Mouse (Mus musculus): ENCODE data around the gene Cnbd2. TPM values are rescaled to one million over a fixed set of nuclear protein-coding genes. Genes with fewer than 3 reads are reported as not detected.

Gene Cnbd2
- polyA plus RNA-seq, 1 experiment from 2014 or later = 6.4 TPM

DNA sequence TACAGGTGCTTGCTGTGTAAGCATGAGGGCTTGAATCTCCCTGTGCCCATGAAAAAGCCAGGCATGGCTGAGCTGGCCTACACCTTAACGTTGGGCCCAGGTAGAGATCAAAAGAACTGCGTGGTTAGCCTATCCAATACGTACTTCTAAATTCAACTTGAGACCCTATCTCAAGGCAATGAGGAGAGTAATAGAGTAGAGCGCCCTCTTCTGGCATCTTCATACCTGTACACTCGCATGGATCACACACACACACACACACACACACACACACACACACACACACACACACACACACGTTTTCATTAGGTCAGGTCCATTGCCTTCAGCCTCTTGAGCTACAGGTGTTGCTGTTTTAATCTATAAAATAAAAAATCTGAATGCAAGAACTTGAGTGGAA is 2.7 kb downstream of the Cnbd2 start:
- no peak overlapping the region for H3K27ac ChIP-seq
- H3K36me3 ChIP-seq = peaks cover 6% of the 10 kb centered on the region; the same call in 1 of the 2 replicates
- 88% methylated on average over 6 of the region's 6 CpGs for WGBS
- no peaks in the 10 kb centered on the region for H3K9me3 ChIP-seq (replicated peaks)
- H3K4me3 ChIP-seq = no peak overlapping the region
- no peak overlapping the region for H3K9ac ChIP-seq
- ATAC-seq (ENCODE audit: low FRiP score) = no peak
- peaks cover 13% of the 10 kb centered on the region; the same call in 1 of the 2 replicates for H3K4me1 ChIP-seq
- H3K27me3 ChIP-seq = no peaks in the 10 kb centered on the region
- no peak overlapping the region for H3K4me2 ChIP-seq (replicated peaks)

DNA sequence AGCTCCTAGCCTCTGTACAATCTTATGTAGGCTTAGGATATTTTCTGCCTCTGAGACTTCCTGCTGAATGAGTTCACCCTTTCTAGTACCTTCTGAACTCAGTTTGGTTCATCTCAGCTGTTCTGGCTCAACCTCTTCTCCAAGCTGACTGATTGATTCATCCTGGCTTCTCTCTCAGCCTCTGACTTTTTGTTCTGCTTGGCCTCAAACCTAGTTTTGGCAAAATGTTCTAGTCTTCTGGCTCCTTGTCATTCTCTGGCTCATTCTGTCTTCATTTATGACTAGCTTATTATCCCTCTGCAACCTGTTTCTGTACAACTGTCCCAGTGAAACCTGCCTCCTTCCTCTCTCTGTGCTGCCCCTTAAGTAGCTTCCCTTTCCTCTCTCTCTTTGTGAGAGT is 6.4 kb downstream of the Cnbd2 start:
- Histone ChIP-seq H3K9me3 (replicated peaks) (no peaks in the 10 kb centered on the region), H3K27me3 (no peaks in the 10 kb centered on the region), H3K4me3 (no peak overlapping the region), H3K4me1 (no peaks in the 10 kb centered on the region), H3K27ac (no peak overlapping the region), H3K36me3 (peaks cover 11% of the 10 kb centered on the region; the same call in 1 of the 2 replicates), H3K9ac (no peak overlapping the region), H3K4me2 (replicated peaks) (no peak overlapping the region)
- ATAC-seq (ENCODE audit: low FRiP score) = no peak

DNA sequence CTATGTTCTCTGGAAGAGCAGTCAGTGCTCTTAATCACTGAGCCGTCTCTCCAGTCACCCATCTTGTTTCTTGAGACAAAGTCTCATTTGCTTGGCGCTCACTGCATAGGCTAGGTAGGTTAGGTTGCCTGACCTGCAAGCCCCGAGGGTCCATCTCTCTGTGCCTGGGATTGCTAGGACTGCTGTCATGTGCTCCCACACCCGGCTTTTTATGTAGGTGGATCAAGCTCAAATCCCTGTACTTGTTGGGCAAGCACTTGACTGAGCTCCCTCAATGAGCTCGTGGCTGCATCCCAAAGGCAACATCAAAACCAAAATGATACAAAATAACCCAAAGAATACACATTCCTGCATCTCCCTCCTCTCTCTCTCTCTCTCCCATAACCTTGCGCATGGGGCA is 9.4 kb downstream of the Cnbd2 start:
- WGBS = 89% methylated on average over 6 of the region's 6 CpGs
- Histone ChIP-seq H3K36me3 (0 out of 2 replicates have a peak, but pooled peaks cover 5% of the 10 kb centered on the region), H3K4me1 (no peaks in the 10 kb centered on the region), H3K9ac (no peak overlapping the region), H3K27ac (no peak overlapping the region), H3K9me3 (replicated peaks) (no peaks in the 10 kb centered on the region), H3K4me2 (replicated peaks) (no peak overlapping the region), H3K4me3 (no peak overlapping the region), H3K27me3 (no peaks in the 10 kb centered on the region)
- no peak for ATAC-seq (ENCODE audit: low FRiP score)

- Histone ChIP-seq H3K9me3 (replicated peaks) (no peaks in the 10 kb centered on the region), H3K27ac (no peak overlapping the region), H3K4me3 (no peak overlapping the region), H3K36me3 (0 out of 2 replicates have a peak, but pooled peaks cover 5% of the 10 kb centered on the region), H3K4me2 (replicated peaks) (no peak overlapping the region), H3K4me1 (no peaks in the 10 kb centered on the region), H3K27me3 (no peaks in the 10 kb centered on the region), H3K9ac (no peak overlapping the region)
- 68% methylated on average over 6 of the region's 6 CpGs for WGBS
- ATAC-seq (ENCODE audit: low FRiP score) = no peak
Observed at GRCm38 (mm10) chr2:156324116-156324588, 12.1 kb downstream of the Cnbd2 start.

DNA sequence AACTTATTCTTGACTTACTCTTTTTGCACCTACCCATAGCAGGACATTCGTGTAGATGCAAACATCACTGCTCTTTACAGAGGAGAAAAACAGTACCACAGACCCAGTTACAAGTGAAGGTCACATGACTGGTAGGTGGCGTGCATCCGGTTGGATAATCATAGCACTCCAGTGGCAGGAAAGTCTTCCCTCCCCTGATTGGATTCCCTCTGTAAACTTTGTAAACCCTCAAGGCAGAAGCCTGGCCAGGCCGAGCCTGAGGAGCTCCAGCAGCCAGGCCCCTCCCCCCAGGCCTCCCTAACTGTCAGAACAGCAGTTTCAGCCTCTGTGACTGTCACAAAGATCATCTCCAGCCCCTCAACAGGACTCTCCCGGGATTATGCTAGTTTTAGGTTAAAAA is 12.6 kb downstream of the Cnbd2 start:
- Histone ChIP-seq H3K4me2 (replicated peaks) (no peak overlapping the region), H3K9me3 (replicated peaks) (no peaks in the 10 kb centered on the region), H3K4me3 (no peak overlapping the region), H3K36me3 (0 out of 2 replicates have a peak, but pooled peaks cover 5% of the 10 kb centered on the region), H3K27me3 (no peaks in the 10 kb centered on the region), H3K27ac (no peak overlapping the region), H3K9ac (no peak overlapping the region), H3K4me1 (no peaks in the 10 kb centered on the region)
- no peak for ATAC-seq (ENCODE audit: low FRiP score)
- WGBS = 51% methylated on average over 5 of the region's 5 CpGs

DNA sequence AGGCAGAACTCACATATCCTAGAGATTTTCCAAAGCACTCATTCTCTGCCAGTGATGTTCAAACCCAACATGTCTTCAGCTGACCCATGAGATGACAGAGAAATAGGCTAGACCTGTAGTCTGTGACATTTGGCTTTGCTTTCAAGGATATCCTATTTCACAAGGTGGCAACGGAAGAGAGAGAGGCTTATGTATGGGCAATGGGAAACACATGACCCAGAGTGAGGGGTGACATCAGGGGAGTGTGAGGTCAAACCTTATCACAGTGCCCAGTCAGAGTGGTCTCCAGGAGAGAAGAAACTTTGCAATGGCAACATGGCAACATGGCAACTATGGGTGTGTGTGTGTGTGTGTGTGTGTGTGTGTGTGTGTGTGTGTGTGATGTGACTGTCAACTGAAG is 18.6 kb downstream of the Cnbd2 start:
- ATAC-seq (ENCODE audit: low FRiP score) = no peak
- Histone ChIP-seq H3K9me3 (replicated peaks) (no peaks in the 10 kb centered on the region), H3K4me2 (replicated peaks) (no peak overlapping the region), H3K4me1 (no peaks in the 10 kb centered on the region), H3K27ac (no peak overlapping the region), H3K4me3 (no peak overlapping the region), H3K9ac (no peak overlapping the region), H3K27me3 (no peaks in the 10 kb centered on the region), H3K36me3 (no peaks in the 10 kb centered on the region)
- 68% methylated on average over 1 of the region's 1 CpGs for whole genome bisulfite sequencing

GRCm38 (mm10) chr2:156331446-156331965 is 19.4 kb downstream of the Cnbd2 start:
- 82% methylated on average over 7 of the region's 7 CpGs for WGBS
- H3K36me3 ChIP-seq = no peaks in the 10 kb centered on the region

GRCm38 (mm10) chr2:156340078-156340477 is 28.0 kb downstream of the Cnbd2 start:
- Histone ChIP-seq H3K4me3 (no peak overlapping the region), H3K27ac (no peak overlapping the region), H3K27me3 (no peaks in the 10 kb centered on the region), H3K4me1 (no peaks in the 10 kb centered on the region), H3K4me2 (replicated peaks) (no peak overlapping the region), H3K9me3 (replicated peaks) (no peaks in the 10 kb centered on the region), H3K36me3 (no peaks in the 10 kb centered on the region), H3K9ac (no peak overlapping the region)
- ATAC-seq (ENCODE audit: low FRiP score) = no peak
- 94% methylated on average over 4 of the region's 4 CpGs for WGBS

More at GRCm38 (mm10) chr2:156331446-156331965, 19.4 kb downstream of the Cnbd2 start:
- no peaks in the 10 kb centered on the region for H3K27me3 ChIP-seq
- H3K9me3 ChIP-seq (replicated peaks) = no peaks in the 10 kb centered on the region
- ATAC-seq (ENCODE audit: low FRiP score) = no peak
- no peak overlapping the region for H3K9ac ChIP-seq
- H3K4me1 ChIP-seq = no peaks in the 10 kb centered on the region
- H3K27ac ChIP-seq = no peak overlapping the region
- H3K4me2 ChIP-seq (replicated peaks) = no peak overlapping the region
- H3K4me3 ChIP-seq = no peak overlapping the region

- Histone ChIP-seq H3K36me3 (no peaks in the 10 kb centered on the region), H3K9ac (no peak overlapping the region), H3K4me1 (no peaks in the 10 kb centered on the region), H3K27me3 (no peaks in the 10 kb centered on the region), H3K27ac (no peak overlapping the region), H3K4me3 (no peak overlapping the region), H3K4me2 (replicated peaks) (no peak overlapping the region), H3K9me3 (replicated peaks) (no peaks in the 10 kb centered on the region)
- no peak for ATAC-seq (ENCODE audit: low FRiP score)
- 59% methylated on average over 12 of the region's 12 CpGs for WGBS
Observed at GRCm38 (mm10) chr2:156344775-156345532, 32.9 kb downstream of the Cnbd2 start.

- Histone ChIP-seq H3K9me3 (replicated peaks) (no peaks in the 10 kb centered on the region), H3K4me1 (peaks cover 5% of the 10 kb centered on the region; the same call in 1 of the 2 replicates), H3K9ac (no peak overlapping the region), H3K27ac (no peak overlapping the region), H3K27me3 (no peaks in the 10 kb centered on the region), H3K4me3 (no peak overlapping the region), H3K36me3 (no peaks in the 10 kb centered on the region), H3K4me2 (replicated peaks) (no peak overlapping the region)
- WGBS = 86% methylated on average over 4 of the region's 4 CpGs
- ATAC-seq (ENCODE audit: low FRiP score) = no peak
Observed at GRCm38 (mm10) chr2:156348812-156349211, 36.7 kb downstream of the Cnbd2 start.

- H3K4me3 ChIP-seq = no peak overlapping the region
- no peak overlapping the region for H3K4me2 ChIP-seq (replicated peaks)
- peaks cover 5% of the 10 kb centered on the region; the same call in 1 of the 2 replicates for H3K4me1 ChIP-seq
- H3K27ac ChIP-seq = no peak overlapping the region
- H3K27me3 ChIP-seq = no peaks in the 10 kb centered on the region
- H3K9ac ChIP-seq = no peak overlapping the region
- no peak for ATAC-seq (ENCODE audit: low FRiP score)
- H3K36me3 ChIP-seq = no peaks in the 10 kb centered on the region
- no peaks in the 10 kb centered on the region for H3K9me3 ChIP-seq (replicated peaks)
- WGBS = 89% methylated on average over 4 of the region's 4 CpGs
Observed at GRCm38 (mm10) chr2:156349286-156349848, 37.3 kb downstream of the Cnbd2 start.

GRCm38 (mm10) chr2:156351243-156351642 is 39.1 kb downstream of the Cnbd2 start:
- Histone ChIP-seq H3K27me3 (no peaks in the 10 kb centered on the region), H3K4me3 (no peak overlapping the region), H3K4me1 (peaks cover 8% of the 10 kb centered on the region; the same call in 1 of the 2 replicates), H3K27ac (no peak overlapping the region), H3K9ac (no peak overlapping the region), H3K36me3 (no peaks in the 10 kb centered on the region), H3K4me2 (replicated peaks) (no peak overlapping the region), H3K9me3 (replicated peaks) (no peaks in the 10 kb centered on the region)
- 83% methylated on average over 7 of the region's 7 CpGs for WGBS
- ATAC-seq (ENCODE audit: low FRiP score) = no peak

Data from hindbrain, embryonic 12.5 days (tissue).